Mouse (Mus musculus) embryonic facial prominence, embryonic 13.5 days (tissue): Measurements from ENCODE around the gene Snrpa. TPM values are rescaled to one million over a fixed set of nuclear protein-coding genes. Genes with fewer than 3 reads are reported as not detected.

ENCODE experiments used
- microRNA counts: library from miRNA; unstranded; fragments of <30 nt; microRNA quantifications from one replicate; lab custom pipeline; 2016
- microRNA-seq: library from miRNA; unstranded; fragments of <30 nt; microRNA quantifications from one replicate; pipeline ENCODE4, GENCODE M21; 2016
- polyA plus RNA-seq: library from polyadenylated mRNA; unstranded; fragments of >200 nt; fragmentation: Nextera tagmentation; extraction: Ambion mirVana; gene quantifications from 2 replicates; pipeline ENCODE4 v1.2.1, GENCODE M21; 2015

Snrpa gene
- polyA plus RNA-seq, 1 experiment from 2014 or later: 292 TPM

MicroRNA genes within 50 kb of the gene (microRNA counts, 519-probe panel; counts per million panel counts)
- 236 counts per million, percentile 44 among the panel's probes with 10 or more counts for microRNA mmu-miR-1191 (lab: Ali Mortazavi, UCI)

Small RNA genes within 50 kb of the gene (microRNA-seq; reads per million reads assigned to microRNA genes)
- 3.7 reads per million, percentile 15 among the genes with 10 or more reads in this experiment for gene Mir1191
- gene Mir3101: 0.74 reads per million

Other genes with a start within 250 kb of the Snrpa start
- gene Cyp2a12, start 167.2 kb downstream of the Snrpa start, polyA plus RNA-seq: not detected in 2 replicates
- 8.0 and 15.6 TPM in 2 replicates for gene Cyp2f2, start 76.4 kb downstream of the Snrpa start, polyA plus RNA-seq
- gene Cyp2t4, start 42.6 kb downstream of the Snrpa start, polyA plus RNA-seq: 0.25 and 0.32 TPM in 2 replicates
- 69.2 and 77.7 TPM in 2 replicates for gene Egln2, start 29.5 kb downstream of the Snrpa start, polyA plus RNA-seq
- 72.2 and 74.2 TPM in 2 replicates for gene Rab4b, start 17.4 kb downstream of the Snrpa start, polyA plus RNA-seq
- 2.2 and 5.2 TPM in 2 replicates for gene Gm21983, start 15.2 kb downstream of the Snrpa start, polyA plus RNA-seq
- 60.5 and 96.6 TPM in 2 replicates for gene Mia, start 15.1 kb downstream of the Snrpa start, polyA plus RNA-seq
- 4.1 and 4.5 TPM in 2 replicates for gene BC024978, start 490 bp downstream of the Snrpa start, polyA plus RNA-seq
- gene Itpkc, start 32.4 kb upstream of the Snrpa start, polyA plus RNA-seq: 5.7 and 8.3 TPM in 2 replicates
- 19.0 and 20.5 TPM in 2 replicates for gene Coq8b, start 36.8 kb upstream of the Snrpa start, polyA plus RNA-seq
- 33.8 and 35.7 TPM in 2 replicates for gene Numbl, start 62.2 kb upstream of the Snrpa start, polyA plus RNA-seq
- gene Ltbp4, start 141.4 kb upstream of the Snrpa start, polyA plus RNA-seq: 32.0 and 40.3 TPM in 2 replicates
- 61.5 and 70.6 TPM in 2 replicates for gene Shkbp1, start 159.7 kb upstream of the Snrpa start, polyA plus RNA-seq
- gene Gm20479, start 161.1 kb upstream of the Snrpa start, polyA plus RNA-seq: not detected in 2 replicates